Mouse (Mus musculus): ENCODE results near the gene Trim63. TPM values are rescaled to one million over a fixed set of nuclear protein-coding genes. Genes with fewer than 3 reads are reported as not detected.

Trim63 gene
- polyA plus RNA-seq, 2 experiments, result 0.07 TPM; not detected in 1

DNA sequence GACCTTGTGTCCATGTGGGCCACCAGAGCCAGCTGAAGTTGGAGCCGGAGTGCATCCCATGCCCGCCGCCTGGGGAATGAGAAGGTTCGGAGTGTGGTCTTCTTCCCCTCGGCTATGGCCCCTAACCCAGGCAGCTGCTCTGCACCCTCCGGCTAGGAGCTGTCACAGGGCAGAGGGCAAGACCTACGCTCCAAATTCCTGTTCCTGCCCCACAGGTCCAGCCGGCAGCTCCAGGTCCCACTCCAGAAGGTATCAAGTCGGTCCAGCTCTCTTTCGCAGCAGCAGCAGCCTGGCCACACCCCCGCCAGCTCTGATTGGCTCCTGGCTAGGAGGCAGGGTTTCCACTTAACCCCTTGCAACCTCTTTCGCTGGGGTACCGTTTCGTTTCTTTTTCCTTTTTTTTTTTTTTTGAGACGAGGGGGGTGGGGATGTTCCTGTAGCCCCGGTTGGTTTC is 57.4 kb downstream of the Trim63 start:
- H3K4me2 ChIP-seq (ENCODE audit: low read depth), result peak overlapping the region; percentile 52
- no peaks in the 10 kb centered on the region for H3K4me1 ChIP-seq (replicated peaks; ENCODE audit: control insufficient read depth in 2 of 2, insufficient read depth in 2 of 2, low read length in 1 of 2)
- ATAC-seq (ENCODE audit: insufficient read depth), result no peak
- peak in 1 of 3 experiments; percentile 33 for DNase-seq (ENCODE audit: low read depth in 3 of 3, low spot score in 3 of 3)
- H3K27ac ChIP-seq, result no peak overlapping the region
- H3K9ac ChIP-seq (replicated peaks), result no peak overlapping the region
- H3K27me3 ChIP-seq (ENCODE audit: control insufficient read depth, insufficient read depth, low read length), result peaks cover 26% of the 10 kb centered on the region
- H3K36me3 ChIP-seq (replicated peaks; ENCODE audit: control insufficient read depth, insufficient read depth, low read depth), result no peaks in the 10 kb centered on the region
- TF ChIP-seq EP300 (IDR thresholded peaks at IDR 0.05; ENCODE audit: low read depth) (no peak), CTCF (IDR thresholded peaks at IDR 0.05; ENCODE audit: low read depth) (no peak)
- no peaks in the 10 kb centered on the region for H3K9me3 ChIP-seq (ENCODE audit: control insufficient read depth, low read length)
- H3K4me3 ChIP-seq (ENCODE audit: insufficient read depth in 1 of 2, low read depth in 2 of 2, low read length in 2 of 2), result peak overlapping the region; percentile 38 to 47
- 1% methylated on average over 16 of the region's 16 CpGs for WGBS (ENCODE audit: insufficient replicate concordance)

DNA sequence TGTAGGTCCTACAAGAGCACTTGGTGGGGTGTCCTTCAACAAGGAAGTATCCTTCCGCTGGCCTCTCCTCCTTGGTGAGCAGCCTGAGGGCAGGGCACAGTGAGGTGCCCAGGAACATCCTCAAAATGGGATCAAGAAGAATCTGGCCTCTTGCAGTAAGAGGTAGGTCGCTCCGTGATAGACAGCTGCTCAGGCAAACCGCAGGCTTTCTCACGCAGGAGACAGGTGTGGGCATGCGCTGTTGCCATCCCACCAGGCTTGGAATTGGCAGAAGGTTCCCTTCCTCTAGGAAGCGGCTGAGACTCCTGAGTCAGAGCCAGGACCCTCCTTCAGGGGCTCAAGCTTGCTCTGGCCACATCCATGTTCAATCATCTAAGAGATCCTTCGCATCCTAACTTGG is 58.4 kb downstream of the Trim63 start:
- Histone ChIP-seq H3K27me3 (ENCODE audit: control insufficient read depth, insufficient read depth, low read length) (peaks cover 26% of the 10 kb centered on the region), H3K4me2 (ENCODE audit: low read depth) (no peak overlapping the region), H3K4me3 (ENCODE audit: insufficient read depth in 1 of 2, low read depth in 2 of 2, low read length in 2 of 2) (no peak overlapping the region), H3K4me1 (replicated peaks; ENCODE audit: control insufficient read depth in 2 of 2, insufficient read depth in 2 of 2, low read length in 1 of 2) (no peaks in the 10 kb centered on the region), H3K9ac (replicated peaks) (no peak overlapping the region), H3K27ac (no peak overlapping the region), H3K9me3 (ENCODE audit: control insufficient read depth, low read length) (no peaks in the 10 kb centered on the region), H3K36me3 (replicated peaks; ENCODE audit: control insufficient read depth, insufficient read depth, low read depth) (no peaks in the 10 kb centered on the region)
- DNase-seq (ENCODE audit: low read depth in 3 of 3, low spot score in 3 of 3) (no peak), ATAC-seq (ENCODE audit: insufficient read depth) (no peak)
- no peak for TF ChIP-seq EP300 (IDR thresholded peaks at IDR 0.05; ENCODE audit: low read depth)
- no peak for TF ChIP-seq CTCF (IDR thresholded peaks at IDR 0.05; ENCODE audit: low read depth)
- 74% methylated on average over 8 of the region's 8 CpGs for WGBS (ENCODE audit: insufficient replicate concordance)

- Histone ChIP-seq H3K4me3 (ENCODE audit: insufficient read depth in 1 of 2, low read depth in 2 of 2, low read length in 2 of 2) (no peak overlapping the region), H3K4me2 (ENCODE audit: low read depth) (no peak overlapping the region), H3K27ac (no peak overlapping the region), H3K36me3 (replicated peaks; ENCODE audit: control insufficient read depth, insufficient read depth, low read depth) (no peaks in the 10 kb centered on the region), H3K4me1 (replicated peaks; ENCODE audit: control insufficient read depth in 2 of 2, insufficient read depth in 2 of 2, low read length in 1 of 2) (no peaks in the 10 kb centered on the region), H3K9me3 (ENCODE audit: control insufficient read depth, low read length) (no peaks in the 10 kb centered on the region), H3K27me3 (ENCODE audit: control insufficient read depth, insufficient read depth, low read length) (peaks cover 26% of the 10 kb centered on the region), H3K9ac (replicated peaks) (no peak overlapping the region)
- WGBS (ENCODE audit: insufficient replicate concordance), result 17% methylated on average over 1 of the region's 1 CpGs
- no peak for DNase-seq (ENCODE audit: low read depth in 3 of 3, low spot score in 3 of 3)
- TF ChIP-seq CTCF (IDR thresholded peaks at IDR 0.05; ENCODE audit: low read depth) (no peak), EP300 (IDR thresholded peaks at IDR 0.05; ENCODE audit: low read depth) (no peak)
- ATAC-seq (ENCODE audit: insufficient read depth), result no peak
Measured at GRCm38 (mm10) chr4:134374306-134374705, 59.4 kb downstream of the Trim63 start.

DNA sequence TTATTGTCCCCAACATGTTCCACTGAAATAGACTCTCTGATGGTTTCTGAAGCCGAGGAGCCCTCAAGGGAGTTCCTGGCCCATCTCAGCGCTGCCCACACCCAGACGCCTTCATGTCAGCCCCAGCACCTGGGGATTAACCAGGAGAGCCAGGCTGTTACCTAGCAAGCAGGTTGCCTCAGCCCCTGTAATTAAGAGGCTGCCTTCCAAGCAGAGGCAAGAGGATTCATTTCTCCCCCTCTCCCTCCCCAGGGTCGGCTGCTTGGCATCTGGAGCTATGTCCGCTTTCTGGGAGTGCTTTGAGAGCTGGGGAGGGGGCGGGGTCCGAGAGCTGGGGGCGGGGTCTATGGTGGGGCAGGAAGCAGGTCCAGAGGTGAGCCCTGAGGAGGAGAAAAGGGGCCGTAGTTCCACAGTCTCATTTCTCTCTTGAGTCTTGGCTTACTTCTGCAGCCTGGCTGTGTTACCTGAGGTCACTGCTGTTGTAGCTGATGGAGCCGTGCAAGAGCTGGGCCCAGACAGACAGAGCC is 63.2 kb downstream of the Trim63 start:
- H3K9ac ChIP-seq (replicated peaks), result no peak overlapping the region
- TF ChIP-seq CTCF (IDR thresholded peaks at IDR 0.05; ENCODE audit: low read depth) (no peak), EP300 (IDR thresholded peaks at IDR 0.05; ENCODE audit: low read depth) (no peak)
- H3K4me3 ChIP-seq (ENCODE audit: insufficient read depth in 1 of 2, low read depth in 2 of 2, low read length in 2 of 2), result no peak overlapping the region
- no peaks in the 10 kb centered on the region for H3K4me1 ChIP-seq (replicated peaks; ENCODE audit: control insufficient read depth in 2 of 2, insufficient read depth in 2 of 2, low read length in 1 of 2)
- H3K4me2 ChIP-seq (ENCODE audit: low read depth), result no peak overlapping the region
- ATAC-seq (ENCODE audit: insufficient read depth), result no peak
- 35% methylated on average over 10 of the region's 10 CpGs for WGBS (ENCODE audit: insufficient replicate concordance)
- peaks cover 1% of the 10 kb centered on the region; the same call in 1 of the 2 replicates for H3K27me3 ChIP-seq (ENCODE audit: control insufficient read depth, insufficient read depth, low read length)
- no peaks in the 10 kb centered on the region for H3K9me3 ChIP-seq (ENCODE audit: control insufficient read depth, low read length)
- DNase-seq (ENCODE audit: low read depth in 3 of 3, low spot score in 3 of 3), result no peak
- H3K27ac ChIP-seq, result no peak overlapping the region
- H3K36me3 ChIP-seq (replicated peaks; ENCODE audit: control insufficient read depth, insufficient read depth, low read depth), result no peaks in the 10 kb centered on the region

Other genes with a start within 250 kb of the Trim63 start
- 17.1 and 31.5 TPM in 2 replicates for gene Cd52, start 220.0 kb upstream of the Trim63 start, polyA plus RNA-seq (2012; rRNA removed)
- 31.0 and 36.7 TPM in 2 replicates for gene Cd52, start 220.0 kb upstream of the Trim63 start, polyA plus RNA-seq (2014; fragmentation: Nextera tagmentation; extraction: Ambion mirVana)
- gene Ubxn11, start 212.6 kb upstream of the Trim63 start, polyA plus RNA-seq (2012; rRNA removed), result 1.4 TPM in 2 replicates
- gene Ubxn11, start 212.6 kb upstream of the Trim63 start, polyA plus RNA-seq (2014; fragmentation: Nextera tagmentation; extraction: Ambion mirVana), result 2.0 and 3.7 TPM in 2 replicates
- 70.8 and 79.9 TPM in 2 replicates for gene Sh3bgrl3, start 186.3 kb upstream of the Trim63 start, polyA plus RNA-seq (2012; rRNA removed)
- 142 and 153 TPM in 2 replicates for gene Sh3bgrl3, start 186.3 kb upstream of the Trim63 start, polyA plus RNA-seq (2014; fragmentation: Nextera tagmentation; extraction: Ambion mirVana)
- gene Cep85, start 128.0 kb upstream of the Trim63 start, polyA plus RNA-seq (2012; rRNA removed), result 14.2 and 16.9 TPM in 2 replicates
- 30.2 and 35.2 TPM in 2 replicates for gene Cep85, start 128.0 kb upstream of the Trim63 start, polyA plus RNA-seq (2014; fragmentation: Nextera tagmentation; extraction: Ambion mirVana)
- not detected in 2 replicates for gene Gm7534, start 112.1 kb upstream of the Trim63 start, polyA plus RNA-seq (2012; rRNA removed)
- not detected in 2 replicates for gene Gm7534, start 112.1 kb upstream of the Trim63 start, polyA plus RNA-seq (2014; fragmentation: Nextera tagmentation; extraction: Ambion mirVana)
- not detected in 2 replicates for gene Catsper4, start 87.7 kb upstream of the Trim63 start, polyA plus RNA-seq (2012; rRNA removed)
- not detected in 2 replicates for gene Catsper4, start 87.7 kb upstream of the Trim63 start, polyA plus RNA-seq (2014; fragmentation: Nextera tagmentation; extraction: Ambion mirVana)
- 0.05 and 0.06 TPM in 2 replicates for gene Cnksr1, start 76.7 kb upstream of the Trim63 start, polyA plus RNA-seq (2012; rRNA removed)
- gene Cnksr1, start 76.7 kb upstream of the Trim63 start, polyA plus RNA-seq (2014; fragmentation: Nextera tagmentation; extraction: Ambion mirVana), result 0.35 TPM in 1 of 2 replicates, not detected in the other
- not detected in 2 replicates for gene E130218I03Rik, start 71.5 kb upstream of the Trim63 start, polyA plus RNA-seq (2012; rRNA removed)
- gene E130218I03Rik, start 71.5 kb upstream of the Trim63 start, polyA plus RNA-seq (2014; fragmentation: Nextera tagmentation; extraction: Ambion mirVana), result not detected in 2 replicates
- gene Zfp593, start 69.5 kb upstream of the Trim63 start, polyA plus RNA-seq (2012; rRNA removed), result 5.6 and 6.4 TPM in 2 replicates
- 7.1 TPM in 2 replicates for gene Zfp593, start 69.5 kb upstream of the Trim63 start, polyA plus RNA-seq (2014; fragmentation: Nextera tagmentation; extraction: Ambion mirVana)
- not detected in 2 replicates for gene Gm30191, start 68.2 kb upstream of the Trim63 start, polyA plus RNA-seq (2012; rRNA removed)
- not detected in 2 replicates for gene Gm30191, start 68.2 kb upstream of the Trim63 start, polyA plus RNA-seq (2014; fragmentation: Nextera tagmentation; extraction: Ambion mirVana)
- 0.77 and 1.1 TPM in 2 replicates for gene Grrp1, start 61.0 kb upstream of the Trim63 start, polyA plus RNA-seq (2012; rRNA removed)
- 0.40 and 0.55 TPM in 2 replicates for gene Grrp1, start 61.0 kb upstream of the Trim63 start, polyA plus RNA-seq (2014; fragmentation: Nextera tagmentation; extraction: Ambion mirVana)
- gene Pdik1l, start 27.2 kb upstream of the Trim63 start, polyA plus RNA-seq (2012; rRNA removed), result 2.8 and 4.5 TPM in 2 replicates
- 11.7 and 12.4 TPM in 2 replicates for gene Pdik1l, start 27.2 kb upstream of the Trim63 start, polyA plus RNA-seq (2014; fragmentation: Nextera tagmentation; extraction: Ambion mirVana)
- gene Slc30a2, start 28.1 kb downstream of the Trim63 start, polyA plus RNA-seq (2012; rRNA removed), result 0.02 TPM in 1 of 2 replicates, not detected in the other
- gene Slc30a2, start 28.1 kb downstream of the Trim63 start, polyA plus RNA-seq (2014; fragmentation: Nextera tagmentation; extraction: Ambion mirVana), result not detected in 2 replicates
- 0.04 and 0.16 TPM in 2 replicates for gene Extl1, start 68.7 kb downstream of the Trim63 start, polyA plus RNA-seq (2012; rRNA removed)
- gene Extl1, start 68.7 kb downstream of the Trim63 start, polyA plus RNA-seq (2014; fragmentation: Nextera tagmentation; extraction: Ambion mirVana), result 0.04 and 0.11 TPM in 2 replicates
- 3.9 and 4.3 TPM in 2 replicates for gene Pafah2, start 81.2 kb downstream of the Trim63 start, polyA plus RNA-seq (2012; rRNA removed)
- gene Pafah2, start 81.2 kb downstream of the Trim63 start, polyA plus RNA-seq (2014; fragmentation: Nextera tagmentation; extraction: Ambion mirVana), result 4.3 and 5.4 TPM in 2 replicates
- 46.2 and 104 TPM in 2 replicates for gene Stmn1, start 153.2 kb downstream of the Trim63 start, polyA plus RNA-seq (2012; rRNA removed)
- 404 and 464 TPM in 2 replicates for gene Stmn1, start 153.2 kb downstream of the Trim63 start, polyA plus RNA-seq (2014; fragmentation: Nextera tagmentation; extraction: Ambion mirVana)
- 4.1 and 5.7 TPM in 2 replicates for gene Paqr7, start 181.6 kb downstream of the Trim63 start, polyA plus RNA-seq (2012; rRNA removed)
- gene Paqr7, start 181.6 kb downstream of the Trim63 start, polyA plus RNA-seq (2014; fragmentation: Nextera tagmentation; extraction: Ambion mirVana), result 1.9 and 2.3 TPM in 2 replicates
- 13.5 and 21.0 TPM in 2 replicates for gene Aunip, start 195.9 kb downstream of the Trim63 start, polyA plus RNA-seq (2012; rRNA removed)
- 7.6 and 10.2 TPM in 2 replicates for gene Aunip, start 195.9 kb downstream of the Trim63 start, polyA plus RNA-seq (2014; fragmentation: Nextera tagmentation; extraction: Ambion mirVana)
- 27.0 and 28.4 TPM in 2 replicates for gene Mtfr1l, start 220.3 kb downstream of the Trim63 start, polyA plus RNA-seq (2012; rRNA removed)
- gene Mtfr1l, start 220.3 kb downstream of the Trim63 start, polyA plus RNA-seq (2014; fragmentation: Nextera tagmentation; extraction: Ambion mirVana), result 41.6 and 48.5 TPM in 2 replicates
- gene Selenon, start 237.0 kb downstream of the Trim63 start, polyA plus RNA-seq (2012; rRNA removed), result 3.6 and 4.6 TPM in 2 replicates
- 1.9 and 3.4 TPM in 2 replicates for gene Selenon, start 237.0 kb downstream of the Trim63 start, polyA plus RNA-seq (2014; fragmentation: Nextera tagmentation; extraction: Ambion mirVana)